In genomic region chr11:32365498-32365897, GRCm38 (mm10) we compare ENCODE assay signal across 27 mouse cellular contexts. TPM values are rescaled to one million over a fixed set of nuclear protein-coding genes. Genes with fewer than 3 reads are reported as not detected.
DNase-seq lines count a peak whose midpoint lies in the region; ATAC-seq and TF ChIP-seq lines count a peak whose summit lies in the region.
"Had no signal": no experiment of that assay in that cellular context is flagged by ENCODE, and none has a peak within 500 bp of the region (broad histone marks: within the 10 kb centered on the region; RNA-seq: fewer than 3 reads in every experiment).

No protein-coding gene starts in this region.

- H3K36me3 ChIP-seq in embryonic facial prominence, embryonic 15.5 days = no peaks in the 10 kb centered on the region
- H3K36me3 ChIP-seq in limb, embryonic 12.5 days = peaks cover 29% of the 10 kb centered on the region; the same call in 1 of the 2 replicates
- H3K36me3 ChIP-seq in stomach, postnatal 0 days (ENCODE audit: control insufficient read depth, insufficient read depth, low read length) = no peaks in the 10 kb centered on the region
- no peaks in the 10 kb centered on the region for H3K36me3 ChIP-seq in kidney, embryonic 14.5 days (ENCODE audit: control insufficient read depth, insufficient read depth, low read length)
- no peaks in the 10 kb centered on the region for H3K36me3 ChIP-seq in forebrain, embryonic 15.5 days
- H3K36me3 ChIP-seq: heart, embryonic 13.5 days; intestine, embryonic 15.5 days; liver, embryonic 12.5 days had no signal

- TF ChIP-seq CTCF in stomach, postnatal 0 days (IDR thresholded peaks at IDR 0.05; ENCODE audit: low read depth) = no peak

- intact Hi-C loops in heart, postnatal 36 days (cut with DNase I) = no loop called here

- 84% methylated on average over 4 of the region's 4 CpGs for WGBS in embryonic facial prominence, embryonic 15.5 days
- WGBS in limb, embryonic 12.5 days = 84% methylated on average over 4 of the region's 4 CpGs
- 78% methylated on average over 4 of the region's 4 CpGs for WGBS in stomach, postnatal 0 days
- WGBS in kidney, embryonic 14.5 days = 86% methylated on average over 4 of the region's 4 CpGs
- WGBS in forebrain, embryonic 15.5 days = 91% methylated on average over 4 of the region's 4 CpGs

- no peak overlapping the region for H3K4me2 ChIP-seq in embryonic facial prominence, embryonic 15.5 days (replicated peaks)
- no peak overlapping the region for H3K4me2 ChIP-seq in limb, embryonic 12.5 days
- H3K4me2 ChIP-seq in stomach, postnatal 0 days (replicated peaks; ENCODE audit: low read depth) = no peak overlapping the region
- no peak overlapping the region for H3K4me2 ChIP-seq in kidney, embryonic 14.5 days (replicated peaks; ENCODE audit: low read depth, low read length)
- no peak overlapping the region for H3K4me2 ChIP-seq in forebrain, embryonic 15.5 days (replicated peaks)
- H3K4me2 ChIP-seq: heart, embryonic 13.5 days; intestine, embryonic 15.5 days; liver, embryonic 12.5 days; midbrain, embryonic 13.5 days; neural tube, embryonic 13.5 days had no signal

- DNase-seq in heart, postnatal 4 days = peak; percentile 4
- DNase-seq in heart, postnatal 36 days = no peak
- DNase-seq in stomach, postnatal 0 days (ENCODE audit: low spot score) = no peak
- DNase-seq: adrenal gland, adult 8-10 months; cerebellum, adult 2 months; cerebellum, postnatal 14 days; gastrocnemius, postnatal 25 days; heart, adult 2 months; heart, postnatal 10 days; kidney, adult 2 months; kidney, postnatal 14 days; layer of hippocampus, adult 9-11 months; liver, postnatal 0 days; lung, postnatal 4 days; right cerebral cortex, postnatal 4 days; thymus, postnatal 4 days had no signal

- H3K4me3 ChIP-seq in embryonic facial prominence, embryonic 15.5 days (replicated peaks) = no peak overlapping the region
- no peak overlapping the region for H3K4me3 ChIP-seq in limb, embryonic 12.5 days (replicated peaks)
- H3K4me3 ChIP-seq in stomach, postnatal 0 days (ENCODE audit: low read depth, low read length) = no peak overlapping the region
- no peak overlapping the region for H3K4me3 ChIP-seq in kidney, embryonic 14.5 days (ENCODE audit: low read length)
- no peak overlapping the region for H3K4me3 ChIP-seq in forebrain, embryonic 15.5 days
- H3K4me3 ChIP-seq: heart, adult 2 months; heart, embryonic 13.5 days; intestine, embryonic 15.5 days; liver, embryonic 12.5 days; midbrain, embryonic 13.5 days; neural tube, embryonic 13.5 days had no signal

- H3K9ac ChIP-seq in embryonic facial prominence, embryonic 15.5 days = no peak overlapping the region
- H3K9ac ChIP-seq in limb, embryonic 12.5 days (replicated peaks) = no peak overlapping the region
- no peak overlapping the region for H3K9ac ChIP-seq in stomach, postnatal 0 days (ENCODE audit: low read length)
- H3K9ac ChIP-seq in kidney, embryonic 14.5 days (ENCODE audit: low read depth, low read length) = no peak overlapping the region
- H3K9ac ChIP-seq in forebrain, embryonic 15.5 days (replicated peaks) = no peak overlapping the region
- H3K9ac ChIP-seq: heart, embryonic 13.5 days; intestine, embryonic 15.5 days; liver, embryonic 12.5 days; liver, postnatal 0 days; midbrain, embryonic 13.5 days; neural tube, embryonic 13.5 days had no signal

- no peaks in the 10 kb centered on the region for H3K9me3 ChIP-seq in embryonic facial prominence, embryonic 15.5 days (replicated peaks)
- no peaks in the 10 kb centered on the region for H3K9me3 ChIP-seq in limb, embryonic 12.5 days
- H3K9me3 ChIP-seq in stomach, postnatal 0 days (ENCODE audit: control insufficient read depth, low read length) = no peaks in the 10 kb centered on the region
- no peaks in the 10 kb centered on the region for H3K9me3 ChIP-seq in kidney, embryonic 14.5 days (ENCODE audit: control insufficient read depth, low read length)
- H3K9me3 ChIP-seq in forebrain, embryonic 15.5 days = no peaks in the 10 kb centered on the region
- H3K9me3 ChIP-seq: heart, embryonic 13.5 days; intestine, embryonic 15.5 days; liver, embryonic 12.5 days; midbrain, embryonic 13.5 days; neural tube, embryonic 13.5 days had no signal

- H3K27me3 ChIP-seq in embryonic facial prominence, embryonic 15.5 days = no peaks in the 10 kb centered on the region
- H3K27me3 ChIP-seq in limb, embryonic 12.5 days = no peaks in the 10 kb centered on the region
- H3K27me3 ChIP-seq in stomach, postnatal 0 days (ENCODE audit: control insufficient read depth, insufficient read depth, low read length) = no peaks in the 10 kb centered on the region
- no peaks in the 10 kb centered on the region for H3K27me3 ChIP-seq in kidney, embryonic 14.5 days (ENCODE audit: control insufficient read depth, insufficient read depth, low read length)
- H3K27me3 ChIP-seq in forebrain, embryonic 15.5 days = no peaks in the 10 kb centered on the region
- H3K27me3 ChIP-seq: heart, embryonic 13.5 days; intestine, embryonic 15.5 days; liver, embryonic 12.5 days; midbrain, embryonic 13.5 days; neural tube, embryonic 13.5 days had no signal

- H3K4me1 ChIP-seq in embryonic facial prominence, embryonic 15.5 days = peaks cover 48% of the 10 kb centered on the region
- H3K4me1 ChIP-seq in limb, embryonic 12.5 days (replicated peaks) = peaks cover 41% of the 10 kb centered on the region
- H3K4me1 ChIP-seq in stomach, postnatal 0 days (replicated peaks; ENCODE audit: control insufficient read depth, insufficient read depth) = peaks cover 15% of the 10 kb centered on the region; the same call in 1 of the 2 replicates
- H3K4me1 ChIP-seq in kidney, embryonic 14.5 days (ENCODE audit: control insufficient read depth, insufficient read depth, low read length) = peaks cover 14% of the 10 kb centered on the region
- H3K4me1 ChIP-seq in forebrain, embryonic 15.5 days = peaks cover 26% of the 10 kb centered on the region

- no peak for TF ChIP-seq EP300 in stomach, postnatal 0 days (optimal IDR thresholded peaks at IDR 0.05)

- peak overlapping the region; percentile 72 for H3K27ac ChIP-seq in embryonic facial prominence, embryonic 15.5 days (replicated peaks)
- 0 out of 2 replicates have a peak overlapping the region, but pooled peaks have one; percentile 19 for H3K27ac ChIP-seq in limb, embryonic 12.5 days
- peak overlapping the region; percentile 53; the same call in 1 of the 2 replicates for H3K27ac ChIP-seq in stomach, postnatal 0 days (replicated peaks)
- H3K27ac ChIP-seq in kidney, embryonic 14.5 days (ENCODE audit: low read depth, low read length) = no peak overlapping the region
- no peak overlapping the region for H3K27ac ChIP-seq in forebrain, embryonic 15.5 days (replicated peaks)
- H3K27ac ChIP-seq: intestine, embryonic 15.5 days; liver, embryonic 12.5 days; midbrain, embryonic 13.5 days; neural tube, embryonic 13.5 days had no signal

- no peak for ATAC-seq in embryonic facial prominence, embryonic 15.5 days (ENCODE audit: insufficient number of reproducible peaks, low FRiP score, low TSS enrichment, low read depth)
- ATAC-seq in limb, embryonic 12.5 days (ENCODE audit: insufficient number of reproducible peaks, insufficient read depth, low FRiP score, low TSS enrichment, low read depth) = no peak
- ATAC-seq in stomach, postnatal 0 days (ENCODE audit: low FRiP score, low TSS enrichment) = no peak
- ATAC-seq in kidney, embryonic 14.5 days (ENCODE audit: low FRiP score, low TSS enrichment) = no peak
- no peak for ATAC-seq in forebrain, embryonic 15.5 days (replicated peaks)
- ATAC-seq: CD4-positive, CD25-positive, alpha-beta regulatory T cell, adult 4 months; hindbrain, embryonic 16.5 days; intestine, embryonic 15.5 days; liver, embryonic 12.5 days; liver, postnatal 0 days; midbrain, embryonic 13.5 days had no signal

RNA-seq across cellular contexts. Expression of gene Sh3pxd2b, which starts 17.9 kb away (rescaled TPM):
- 10 to 100 TPM; 30.1 to 31.0 TPM for total RNA-seq in heart, postnatal 4 days (2021)
- 1 to 10 TPM; 4.5 to 6.0 TPM for total RNA-seq in heart, postnatal 36 days (2021)
- 32.3 and 33.9 TPM in 2 replicates for polyA plus RNA-seq in embryonic facial prominence, embryonic 15.5 days (2015; fragmentation: Nextera tagmentation; extraction: Ambion mirVana)
- 27.7 and 29.4 TPM in 2 replicates for polyA plus RNA-seq in limb, embryonic 12.5 days (2016; fragmentation: Nextera tagmentation; extraction: Ambion mirVana)
- polyA plus RNA-seq in stomach, postnatal 0 days (2015; fragmentation: Nextera tagmentation; extraction: Ambion mirVana) = 4.8 and 5.0 TPM in 2 replicates
- 19.1 and 25.2 TPM in 2 replicates for polyA plus RNA-seq in kidney, embryonic 14.5 days (2014; fragmentation: Nextera tagmentation; extraction: Ambion mirVana)
- polyA plus RNA-seq in forebrain, embryonic 15.5 days (2015; fragmentation: Nextera tagmentation; extraction: Ambion mirVana) = 17.3 and 18.0 TPM in 2 replicates

Comparison
In these comparisons a context has a peak if more than half of its experiments do, and no peak if none do; other contexts are left out.
1. H3K27ac ChIP-seq: peak in embryonic facial prominence, embryonic 15.5 days (single experiment), limb, embryonic 12.5 days (single experiment) and stomach, postnatal 0 days (single experiment); none in kidney, embryonic 14.5 days (single experiment) and forebrain, embryonic 15.5 days (single experiment).